8 mouse cellular contexts compared by ENCODE assay signal in the genomic region with DNA sequence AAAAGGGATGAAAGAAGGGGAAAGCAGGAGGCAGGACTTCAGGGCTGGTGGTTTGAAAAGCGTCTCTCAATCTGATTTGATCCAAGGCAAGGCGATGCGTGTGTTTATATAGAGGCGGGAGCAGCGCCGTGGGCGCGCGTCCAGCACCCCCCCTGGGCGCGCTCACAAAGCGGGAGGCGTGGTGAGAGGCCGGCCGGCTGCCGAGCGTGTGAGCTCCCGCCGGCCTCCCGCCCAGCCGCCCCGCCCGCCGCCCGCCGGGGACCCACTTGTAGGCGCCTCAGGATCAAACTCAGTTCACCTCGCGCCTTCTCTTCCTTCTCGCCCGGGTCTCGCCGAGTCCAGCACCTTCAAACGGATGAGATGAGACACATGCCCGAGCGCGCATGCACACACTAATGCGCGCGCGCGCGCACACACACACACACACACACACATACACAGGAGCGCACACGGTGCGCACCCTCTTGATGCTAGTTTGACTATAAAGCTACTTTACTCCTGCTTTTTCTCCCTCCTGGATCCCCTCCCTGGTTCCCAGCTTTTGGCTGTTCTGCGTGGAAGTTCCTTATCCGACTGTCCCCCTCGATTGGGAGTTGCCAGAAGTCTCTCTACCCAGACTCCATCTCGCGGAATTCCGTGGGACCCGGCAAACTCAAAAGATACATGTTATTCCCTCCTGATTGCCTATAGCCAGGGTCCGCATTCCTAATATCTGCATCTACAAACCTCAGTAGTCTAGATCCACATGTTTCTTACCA. TPM values are rescaled to one million over a fixed set of nuclear protein-coding genes. Genes with fewer than 3 reads are reported as not detected.
DNase-seq lines count a peak whose midpoint lies in the region; ATAC-seq and TF ChIP-seq lines count a peak whose summit lies in the region.

No protein-coding gene starts in this region.

- no peak overlapping the region for H3K27ac ChIP-seq in left cerebral cortex, adult 2 months
- 0 out of 2 replicates have a peak overlapping the region, but pooled peaks have one; percentile 24 for H3K27ac ChIP-seq in heart, embryonic 10.5 days
- H3K27ac ChIP-seq in kidney, embryonic 14.5 days (ENCODE audit: low read depth, low read length) = no peak overlapping the region
- H3K27ac ChIP-seq in lung, postnatal 0 days (ENCODE audit: low read length) = no peak overlapping the region
- no peak overlapping the region for H3K27ac ChIP-seq in stomach, postnatal 0 days (replicated peaks)

- ATAC-seq in kidney, embryonic 14.5 days (ENCODE audit: low FRiP score, low TSS enrichment) = peak; percentile 14; the same call in 1 of the 2 replicates
- ATAC-seq in lung, postnatal 0 days = peak; percentile 46
- peak; percentile 14; the same call in 1 of the 2 replicates for ATAC-seq in stomach, postnatal 0 days (ENCODE audit: low FRiP score, low TSS enrichment)

- no peak overlapping the region for H3K9ac ChIP-seq in kidney, embryonic 14.5 days (ENCODE audit: low read depth, low read length)
- H3K9ac ChIP-seq in lung, postnatal 0 days (replicated peaks; ENCODE audit: low read depth) = no peak overlapping the region
- no peak overlapping the region for H3K9ac ChIP-seq in stomach, postnatal 0 days (ENCODE audit: low read length)

- H3K9me3 ChIP-seq in heart, embryonic 10.5 days = no peaks in the 10 kb centered on the region
- H3K9me3 ChIP-seq in kidney, embryonic 14.5 days (ENCODE audit: control insufficient read depth, low read length) = no peaks in the 10 kb centered on the region
- H3K9me3 ChIP-seq in lung, postnatal 0 days (ENCODE audit: low read length) = no peaks in the 10 kb centered on the region
- no peaks in the 10 kb centered on the region for H3K9me3 ChIP-seq in stomach, postnatal 0 days (ENCODE audit: control insufficient read depth, low read length)

- H3K4me2 ChIP-seq in kidney, embryonic 14.5 days (replicated peaks; ENCODE audit: low read depth, low read length) = peak overlapping the region; percentile 57
- peak overlapping the region; percentile 78 for H3K4me2 ChIP-seq in lung, postnatal 0 days (replicated peaks; ENCODE audit: low read depth, low read length)
- peak overlapping the region; percentile 87 for H3K4me2 ChIP-seq in stomach, postnatal 0 days (replicated peaks; ENCODE audit: low read depth)

- peak overlapping the region; percentile 48 for H3K4me3 ChIP-seq in left cerebral cortex, adult 2 months
- peak overlapping the region; percentile 64 for H3K4me3 ChIP-seq in heart, embryonic 10.5 days
- peak overlapping the region; percentile 48 for H3K4me3 ChIP-seq in kidney, embryonic 14.5 days (ENCODE audit: low read length)
- peak overlapping the region; percentile 50 for H3K4me3 ChIP-seq in lung, postnatal 0 days (ENCODE audit: low read depth, low read length)
- H3K4me3 ChIP-seq in stomach, postnatal 0 days (ENCODE audit: low read depth, low read length) = peak overlapping the region; percentile 45

- no peak for TF ChIP-seq EP300 in lung, postnatal 0 days (IDR thresholded peaks at IDR 0.05)
- TF ChIP-seq EP300 in stomach, postnatal 0 days (optimal IDR thresholded peaks at IDR 0.05) = no peak

- under 1% methylated on average over 47 of the region's 54 CpGs for WGBS in heart, embryonic 10.5 days
- WGBS in kidney, embryonic 14.5 days = 1% methylated on average over 54 of the region's 54 CpGs
- WGBS in lung, postnatal 0 days = 1% methylated on average over 30 of the region's 54 CpGs
- 2% methylated on average over 42 of the region's 54 CpGs for WGBS in stomach, postnatal 0 days

- H3K27me3 ChIP-seq in heart, embryonic 10.5 days (ENCODE audit: insufficient read depth, poor library complexity, severe bottlenecking) = peaks cover 86% of the 10 kb centered on the region
- peaks cover 71% of the 10 kb centered on the region for H3K27me3 ChIP-seq in kidney, embryonic 14.5 days (ENCODE audit: control insufficient read depth, insufficient read depth, low read length)
- H3K27me3 ChIP-seq in lung, postnatal 0 days (replicated peaks; ENCODE audit: insufficient read depth, low read length) = peaks cover 39% of the 10 kb centered on the region
- peaks cover 8% of the 10 kb centered on the region; the same call in 1 of the 2 replicates for H3K27me3 ChIP-seq in stomach, postnatal 0 days (ENCODE audit: control insufficient read depth, insufficient read depth, low read length)

- TF ChIP-seq CTCF in left cerebral cortex, adult 2 months (IDR thresholded peaks at IDR 0.05) = no peak
- TF ChIP-seq CTCF in lung, postnatal 0 days (IDR thresholded peaks at IDR 0.05) = no peak
- TF ChIP-seq CTCF in stomach, postnatal 0 days (IDR thresholded peaks at IDR 0.05; ENCODE audit: low read depth) = no peak

- H3K36me3 ChIP-seq in heart, embryonic 10.5 days = no peaks in the 10 kb centered on the region
- no peaks in the 10 kb centered on the region for H3K36me3 ChIP-seq in kidney, embryonic 14.5 days (ENCODE audit: control insufficient read depth, insufficient read depth, low read length)
- no peaks in the 10 kb centered on the region for H3K36me3 ChIP-seq in lung, postnatal 0 days (ENCODE audit: insufficient read depth, low read length)
- H3K36me3 ChIP-seq in stomach, postnatal 0 days (ENCODE audit: control insufficient read depth, insufficient read depth, low read length) = no peaks in the 10 kb centered on the region

- peaks cover 55% of the 10 kb centered on the region for H3K4me1 ChIP-seq in heart, embryonic 10.5 days
- H3K4me1 ChIP-seq in kidney, embryonic 14.5 days (ENCODE audit: control insufficient read depth, insufficient read depth, low read length) = peaks cover 29% of the 10 kb centered on the region
- H3K4me1 ChIP-seq in lung, postnatal 0 days (ENCODE audit: insufficient read depth, low read depth, low read length) = peaks cover 30% of the 10 kb centered on the region
- H3K4me1 ChIP-seq in stomach, postnatal 0 days (replicated peaks; ENCODE audit: control insufficient read depth, insufficient read depth) = peaks cover 18% of the 10 kb centered on the region

- intact Hi-C loops in left cerebral cortex, adult 2 months (cut with DNase I) = no loop called here
- intact Hi-C loops in left cerebral cortex, postnatal 10 days (cut with DNase I) = loop anchor here (10.0 kb wide), 1 partner anchor 326 kb away; no protein-coding TSS in a partner anchor

- DNase-seq in left cerebral cortex, adult 2 months (ENCODE audit: extremely low spot score in 1 of 2, low spot score in 2 of 2) = peak in 1 of 2 experiments; percentile 30
- no peak for DNase-seq in left cerebral cortex, postnatal 10 days (ENCODE audit: extremely low spot score in 1 of 2, low spot score in 2 of 2)
- DNase-seq in adrenal gland, postnatal 4 days (ENCODE audit: low spot score in 2 of 2) = peak; percentile 3 to 9
- peak; percentile 75 for DNase-seq in heart, embryonic 10.5 days (ENCODE audit: low spot score)
- DNase-seq in lung, postnatal 0 days (ENCODE audit: low spot score) = peak; percentile 82
- peak; percentile 60 for DNase-seq in stomach, postnatal 0 days (ENCODE audit: low spot score)
- no peak for DNase-seq in spleen, adult 18-20 months

RNA-seq across cellular contexts. Expression of a gene that starts 4.6 kb away (rescaled TPM):
- 10 to 100 TPM in 1 of 2 experiments, 1 to 10 TPM in 1; 7.9 to 11.9 TPM for total RNA-seq in left cerebral cortex, adult 2 months (2021)
- 10 to 100 TPM; 20.0 to 23.6 TPM for total RNA-seq in left cerebral cortex, postnatal 10 days (2021)
- total RNA-seq in adrenal gland, postnatal 4 days (2021) = 10 to 100 TPM; 18.7 to 21.0 TPM
- polyA plus RNA-seq in heart, embryonic 10.5 days (2016; fragmentation: Nextera tagmentation; extraction: Ambion mirVana) = 2.3 and 2.7 TPM in 2 replicates
- 4.4 and 6.7 TPM in 2 replicates for polyA plus RNA-seq in kidney, embryonic 14.5 days (2014; fragmentation: Nextera tagmentation; extraction: Ambion mirVana)
- polyA plus RNA-seq in lung, postnatal 0 days (2015; fragmentation: Nextera tagmentation; extraction: Ambion mirVana) = 2.6 and 7.7 TPM in 2 replicates
- 5.8 and 6.4 TPM in 2 replicates for polyA plus RNA-seq in stomach, postnatal 0 days (2015; fragmentation: Nextera tagmentation; extraction: Ambion mirVana)

Comparison
In these comparisons a context has a peak if more than half of its experiments do, and no peak if none do; other contexts are left out.
1. DNase-seq: peak in adrenal gland, postnatal 4 days (2 of 2), heart, embryonic 10.5 days (single experiment), lung, postnatal 0 days (single experiment) and stomach, postnatal 0 days (single experiment); none in left cerebral cortex, postnatal 10 days (0 of 2) and spleen, adult 18-20 months (0 of 2).
2. Peak in every context shown above with its lines, with median percentiles within 50 percentile points of each other: H3K4me3 ChIP-seq, ATAC-seq and H3K4me2 ChIP-seq.